Mouse (Mus musculus): ENCODE measurements around the gene Hoxb7. TPM values are rescaled to one million over a fixed set of nuclear protein-coding genes. Genes with fewer than 3 reads are reported as not detected.

The Hoxb7 gene
- polyA plus RNA-seq, 1 experiment from 2014 or later, result not detected

DNA sequence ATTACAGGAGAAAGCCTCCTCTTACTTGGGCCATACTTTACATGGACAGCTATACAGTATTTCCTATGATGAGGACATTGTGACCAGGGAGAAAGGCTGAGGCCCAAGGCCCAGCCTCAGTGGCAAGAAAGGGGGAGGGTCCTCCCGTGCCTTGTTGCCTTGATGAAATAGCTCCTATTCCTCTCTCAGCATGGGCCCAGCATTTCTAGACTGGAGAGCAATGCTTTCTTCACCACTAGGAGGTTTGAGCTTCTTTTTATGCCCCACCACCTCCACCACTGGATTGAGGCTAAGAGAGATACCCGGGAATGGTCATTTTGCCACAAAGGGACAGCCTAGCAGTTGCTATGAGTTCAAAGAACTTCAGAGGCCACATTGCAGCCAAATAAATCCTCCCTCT is 10.6 kb downstream of the Hoxb7 start:
- Histone ChIP-seq H3K27me3 (ENCODE audit: control insufficient read depth, insufficient read depth, low read length) (peaks cover 100% of the 10 kb centered on the region), H3K9ac (ENCODE audit: low read length) (no peak overlapping the region), H3K4me3 (ENCODE audit: control insufficient read depth in 1 of 2, insufficient read depth in 1 of 2, low read depth in 1 of 2, low read length in 2 of 2) (no peak overlapping the region), H3K36me3 (ENCODE audit: control insufficient read depth, insufficient read depth, low read length) (no peaks in the 10 kb centered on the region), H3K4me1 (ENCODE audit: control insufficient read depth in 2 of 2, insufficient read depth in 2 of 2, low read length in 2 of 2) (peaks cover 0 to 2% of the 10 kb centered on the region in 2 experiments; a peak in 1 of 4 replicates), H3K27ac (replicated peaks in 1 of 2; ENCODE audit: control insufficient read depth in 1 of 2, insufficient read depth in 1 of 2, low read depth in 2 of 2, low read length in 2 of 2) (no peak overlapping the region), H3K9me3 (ENCODE audit: control insufficient read depth, low read length) (no peaks in the 10 kb centered on the region), H3K4me2 (ENCODE audit: low read length) (no peak overlapping the region)
- ATAC-seq (ENCODE audit: insufficient number of reproducible peaks, insufficient read depth, low FRiP score, low read depth), result no peak
- 10% methylated on average over 2 of the region's 2 CpGs for WGBS

DNA sequence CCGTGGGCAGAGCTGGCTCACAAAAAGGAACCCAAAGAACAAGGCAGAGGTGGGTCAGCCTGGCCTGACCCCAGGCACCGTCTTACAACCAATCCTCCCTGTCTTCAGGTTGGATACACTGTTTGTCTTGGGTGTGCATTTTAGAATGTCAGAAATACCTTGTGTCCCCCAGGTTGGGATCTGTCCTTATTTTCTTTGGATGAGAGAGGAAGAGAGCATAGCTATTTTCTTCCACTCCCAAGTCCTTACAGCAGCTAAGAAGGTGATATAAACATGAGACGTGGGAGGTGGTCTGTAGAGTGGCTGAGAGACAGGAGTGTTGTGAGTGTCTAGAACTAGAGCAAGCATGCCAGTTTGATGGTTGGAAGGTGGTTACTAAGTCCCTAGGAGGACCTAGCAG is 11.0 kb downstream of the Hoxb7 start:
- Histone ChIP-seq H3K9ac (ENCODE audit: low read length) (no peak overlapping the region), H3K27me3 (ENCODE audit: control insufficient read depth, insufficient read depth, low read length) (peaks cover 100% of the 10 kb centered on the region), H3K4me2 (ENCODE audit: low read length) (no peak overlapping the region), H3K9me3 (ENCODE audit: control insufficient read depth, low read length) (no peaks in the 10 kb centered on the region), H3K27ac (replicated peaks in 1 of 2; ENCODE audit: control insufficient read depth in 1 of 2, insufficient read depth in 1 of 2, low read depth in 2 of 2, low read length in 2 of 2) (no peak overlapping the region), H3K4me1 (ENCODE audit: control insufficient read depth in 2 of 2, insufficient read depth in 2 of 2, low read length in 2 of 2) (peaks cover 0 to 2% of the 10 kb centered on the region in 2 experiments; a peak in 1 of 4 replicates), H3K4me3 (ENCODE audit: control insufficient read depth in 1 of 2, insufficient read depth in 1 of 2, low read depth in 1 of 2, low read length in 2 of 2) (no peak overlapping the region), H3K36me3 (ENCODE audit: control insufficient read depth, insufficient read depth, low read length) (no peaks in the 10 kb centered on the region)
- no peak for ATAC-seq (ENCODE audit: insufficient number of reproducible peaks, insufficient read depth, low FRiP score, low read depth)
- WGBS, result 7% methylated on average over 3 of the region's 3 CpGs

DNA sequence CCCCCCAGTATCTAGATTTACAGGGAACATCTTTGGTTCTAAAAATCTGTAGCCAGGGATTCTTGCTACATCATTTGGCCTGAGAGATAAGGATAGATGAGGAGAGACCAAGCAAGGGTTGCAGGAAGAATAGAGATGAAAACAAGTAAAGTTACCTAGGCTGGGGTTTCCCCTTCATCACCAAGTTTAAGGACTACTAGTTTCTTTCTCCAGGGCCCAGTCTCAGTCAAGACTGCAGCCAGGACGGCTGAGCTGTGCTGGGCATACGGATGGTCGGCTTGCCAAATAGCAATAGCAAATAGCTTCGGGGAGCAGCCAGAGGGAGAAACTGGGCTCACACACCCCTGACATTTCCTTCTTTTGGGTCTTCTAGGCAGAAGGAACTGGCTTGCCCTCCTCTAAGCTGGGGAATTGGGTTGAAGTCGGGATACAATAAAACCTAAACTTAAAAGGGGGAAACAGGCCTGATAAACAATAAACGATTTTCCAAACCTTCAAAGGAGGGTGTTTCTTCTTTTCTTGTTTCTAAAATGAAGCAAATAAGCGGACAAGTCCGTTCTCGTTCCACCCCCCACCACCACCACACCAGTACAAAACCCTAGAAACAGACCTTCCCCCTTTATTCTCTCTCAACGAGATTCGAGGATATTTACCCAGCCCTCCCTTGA is 11.7 kb downstream of the Hoxb7 start:
- Histone ChIP-seq H3K4me2 (ENCODE audit: low read length) (no peak overlapping the region), H3K9ac (ENCODE audit: low read length) (no peak overlapping the region), H3K9me3 (ENCODE audit: control insufficient read depth, low read length) (no peaks in the 10 kb centered on the region), H3K4me1 (ENCODE audit: control insufficient read depth in 2 of 2, insufficient read depth in 2 of 2, low read length in 2 of 2) (peaks cover 0 to 2% of the 10 kb centered on the region in 2 experiments; a peak in 1 of 4 replicates), H3K27me3 (ENCODE audit: control insufficient read depth, insufficient read depth, low read length) (peaks cover 100% of the 10 kb centered on the region), H3K36me3 (ENCODE audit: control insufficient read depth, insufficient read depth, low read length) (no peaks in the 10 kb centered on the region), H3K27ac (replicated peaks in 1 of 2; ENCODE audit: control insufficient read depth in 1 of 2, insufficient read depth in 1 of 2, low read depth in 2 of 2, low read length in 2 of 2) (no peak overlapping the region), H3K4me3 (ENCODE audit: control insufficient read depth in 1 of 2, insufficient read depth in 1 of 2, low read depth in 1 of 2, low read length in 2 of 2) (no peak overlapping the region)
- 4% methylated on average over 11 of the region's 11 CpGs for WGBS
- ATAC-seq (ENCODE audit: insufficient number of reproducible peaks, insufficient read depth, low FRiP score, low read depth), result no peak

DNA sequence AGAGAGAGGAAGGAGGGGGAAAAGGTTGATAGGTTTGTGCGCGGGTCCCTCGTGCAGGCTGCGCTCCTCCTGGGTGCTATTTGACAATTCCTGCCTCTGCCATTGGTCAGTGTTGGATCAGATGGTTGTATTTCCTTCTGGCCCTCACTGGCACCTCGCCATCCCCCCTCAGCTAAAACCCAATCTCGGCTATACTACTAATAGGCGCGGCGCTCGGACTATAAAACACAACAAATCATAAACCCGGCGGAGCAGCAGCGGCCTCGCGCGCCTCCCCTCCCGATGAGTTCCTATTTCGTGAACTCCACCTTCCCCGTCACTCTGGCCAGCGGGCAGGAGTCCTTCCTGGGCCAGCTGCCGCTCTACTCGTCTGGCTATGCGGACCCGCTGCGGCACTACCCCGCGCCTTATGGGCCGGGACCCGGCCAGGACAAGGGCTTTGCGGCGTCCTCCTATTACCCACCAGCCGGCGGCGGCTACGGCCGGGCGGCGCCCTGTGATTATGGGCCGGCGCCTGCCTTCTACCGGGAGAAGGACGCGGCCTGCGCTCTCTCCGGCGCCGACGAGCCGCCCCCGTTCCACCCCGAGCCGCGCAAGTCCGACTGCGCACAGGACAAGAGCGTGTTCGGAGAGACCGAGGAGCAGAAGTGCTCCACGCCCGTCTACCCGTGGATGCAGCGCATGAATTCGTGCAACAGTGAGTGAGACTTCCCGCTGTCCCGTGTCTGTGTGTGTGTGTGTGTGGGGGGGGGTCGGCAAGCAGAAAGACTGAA is 12.7 kb downstream of the Hoxb7 start:
- WGBS, result 1% methylated on average over 66 of the region's 66 CpGs
- no peak for ATAC-seq (ENCODE audit: insufficient number of reproducible peaks, insufficient read depth, low FRiP score, low read depth)
- Histone ChIP-seq H3K27me3 (ENCODE audit: control insufficient read depth, insufficient read depth, low read length) (peaks cover 100% of the 10 kb centered on the region), H3K36me3 (ENCODE audit: control insufficient read depth, insufficient read depth, low read length) (no peaks in the 10 kb centered on the region), H3K4me1 (ENCODE audit: control insufficient read depth in 2 of 2, insufficient read depth in 2 of 2, low read length in 2 of 2) (peaks cover 0 to 2% of the 10 kb centered on the region in 2 experiments; a peak in 1 of 4 replicates), H3K9me3 (ENCODE audit: control insufficient read depth, low read length) (no peaks in the 10 kb centered on the region), H3K9ac (ENCODE audit: low read length) (no peak overlapping the region), H3K4me2 (ENCODE audit: low read length) (peak overlapping the region; percentile 51), H3K27ac (replicated peaks in 1 of 2; ENCODE audit: control insufficient read depth in 1 of 2, insufficient read depth in 1 of 2, low read depth in 2 of 2, low read length in 2 of 2) (no peak overlapping the region), H3K4me3 (ENCODE audit: control insufficient read depth in 1 of 2, insufficient read depth in 1 of 2, low read depth in 1 of 2, low read length in 2 of 2) (peak overlapping the region in 1 of 2 experiments; percentile 31; a peak in 2 of 4 replicates)

DNA sequence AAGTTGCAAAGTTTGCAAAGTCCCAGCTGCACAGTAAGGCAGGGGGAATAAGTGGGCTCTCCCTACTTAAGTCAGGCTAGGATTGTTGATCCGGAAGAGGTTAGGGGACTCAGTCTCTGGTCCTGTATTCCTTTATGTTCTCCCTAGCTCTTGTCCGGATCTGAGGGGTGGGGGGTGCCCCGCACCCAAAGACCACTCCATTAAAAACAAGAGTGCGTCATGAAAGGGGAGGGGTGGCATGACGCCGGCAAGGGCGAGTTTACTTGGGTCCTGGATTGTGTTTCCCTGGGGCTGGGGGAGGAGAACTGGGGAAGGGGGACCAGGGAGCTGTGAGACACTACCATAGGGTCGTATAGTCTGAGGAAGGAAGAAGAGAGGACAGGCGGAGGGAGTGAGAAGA is 13.4 kb downstream of the Hoxb7 start:
- no peak overlapping the region for H3K27ac ChIP-seq (replicated peaks in 1 of 2; ENCODE audit: control insufficient read depth in 1 of 2, insufficient read depth in 1 of 2, low read depth in 2 of 2, low read length in 2 of 2)
- WGBS, result under 1% methylated on average over 9 of the region's 9 CpGs
- H3K4me3 ChIP-seq (ENCODE audit: control insufficient read depth in 1 of 2, insufficient read depth in 1 of 2, low read depth in 1 of 2, low read length in 2 of 2), result no peak overlapping the region; a peak in 1 of 4 replicates

DNA sequence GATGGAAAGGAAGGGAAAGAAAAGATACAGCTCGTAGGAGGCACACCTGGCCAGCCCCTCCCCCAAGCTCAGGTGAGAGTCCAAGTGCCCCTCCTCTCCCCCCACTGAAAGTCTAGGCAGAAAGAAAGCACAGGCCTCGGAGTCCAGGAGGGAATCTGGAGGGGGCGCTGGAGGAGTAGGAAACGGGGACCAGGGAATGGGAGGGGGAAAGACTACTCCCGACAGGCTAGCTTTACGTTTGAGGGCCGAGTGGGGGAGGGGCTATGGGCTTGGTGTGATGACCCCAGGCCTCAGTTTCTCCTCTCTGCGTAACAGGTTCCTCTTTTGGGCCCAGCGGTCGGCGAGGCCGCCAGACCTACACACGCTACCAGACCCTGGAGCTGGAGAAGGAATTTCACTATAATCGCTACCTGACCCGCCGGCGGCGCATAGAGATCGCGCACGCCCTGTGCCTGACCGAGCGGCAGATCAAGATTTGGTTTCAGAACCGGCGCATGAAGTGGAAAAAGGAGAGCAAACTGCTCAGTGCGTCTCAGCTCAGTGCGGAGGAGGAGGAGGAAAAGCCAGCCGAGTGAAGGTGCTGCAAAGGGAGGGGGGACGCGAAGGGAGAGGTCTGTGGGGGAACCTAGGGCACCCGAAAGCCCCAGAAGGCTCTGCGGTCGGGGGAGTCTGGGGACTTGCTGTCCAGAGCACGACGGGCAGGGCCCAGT is 14.1 kb downstream of the Hoxb7 start:
- Histone ChIP-seq H3K9ac (ENCODE audit: low read length) (no peak overlapping the region), H3K4me2 (ENCODE audit: low read length) (no peak overlapping the region), H3K4me3 (ENCODE audit: control insufficient read depth in 1 of 2, insufficient read depth in 1 of 2, low read depth in 1 of 2, low read length in 2 of 2) (0 out of 4 replicates have a peak overlapping the region, but pooled peaks of 1 of the 2 experiments have one; percentile 8), H3K27me3 (ENCODE audit: control insufficient read depth, insufficient read depth, low read length) (peaks cover 100% of the 10 kb centered on the region), H3K27ac (replicated peaks in 1 of 2; ENCODE audit: control insufficient read depth in 1 of 2, insufficient read depth in 1 of 2, low read depth in 2 of 2, low read length in 2 of 2) (no peak overlapping the region), H3K36me3 (ENCODE audit: control insufficient read depth, insufficient read depth, low read length) (no peaks in the 10 kb centered on the region), H3K9me3 (ENCODE audit: control insufficient read depth, low read length) (no peaks in the 10 kb centered on the region), H3K4me1 (ENCODE audit: control insufficient read depth in 2 of 2, insufficient read depth in 2 of 2, low read length in 2 of 2) (peaks cover 0 to 2% of the 10 kb centered on the region in 2 experiments; a peak in 1 of 4 replicates)
- no peak for ATAC-seq (ENCODE audit: insufficient number of reproducible peaks, insufficient read depth, low FRiP score, low read depth)
- 2% methylated on average over 35 of the region's 35 CpGs for WGBS

More for the DNA sequence above, 13.4 kb downstream of the Hoxb7 start:
- no peaks in the 10 kb centered on the region for H3K36me3 ChIP-seq (ENCODE audit: control insufficient read depth, insufficient read depth, low read length)
- H3K4me2 ChIP-seq (ENCODE audit: low read length), result no peak overlapping the region
- H3K27me3 ChIP-seq (ENCODE audit: control insufficient read depth, insufficient read depth, low read length), result peaks cover 100% of the 10 kb centered on the region
- H3K9ac ChIP-seq (ENCODE audit: low read length), result no peak overlapping the region
- H3K4me1 ChIP-seq (ENCODE audit: control insufficient read depth in 2 of 2, insufficient read depth in 2 of 2, low read length in 2 of 2), result peaks cover 0 to 2% of the 10 kb centered on the region in 2 experiments; a peak in 1 of 4 replicates
- no peak for ATAC-seq (ENCODE audit: insufficient number of reproducible peaks, insufficient read depth, low FRiP score, low read depth)
- no peaks in the 10 kb centered on the region for H3K9me3 ChIP-seq (ENCODE audit: control insufficient read depth, low read length)

DNA sequence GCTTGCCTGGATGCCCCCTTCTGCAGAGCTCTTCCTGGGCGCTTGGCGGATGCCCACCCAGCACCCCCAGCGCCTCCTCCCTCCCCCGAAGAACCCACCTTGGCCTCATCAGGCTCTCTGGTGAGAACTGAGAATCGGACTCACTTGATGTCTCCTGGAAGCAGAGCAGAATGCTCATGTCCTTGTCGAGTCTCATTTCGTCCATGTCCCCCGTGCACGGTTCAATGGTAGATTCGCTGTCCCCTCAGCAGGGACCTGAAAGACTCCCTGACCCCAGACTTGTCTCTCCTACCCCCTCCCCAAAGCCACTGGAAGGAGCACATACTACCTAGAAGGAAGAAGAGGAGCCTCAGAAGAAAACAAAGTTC is 14.6 kb downstream of the Hoxb7 start:
- 9% methylated on average over 10 of the region's 10 CpGs for WGBS
- Histone ChIP-seq H3K9me3 (ENCODE audit: control insufficient read depth, low read length) (no peaks in the 10 kb centered on the region), H3K9ac (ENCODE audit: low read length) (no peak overlapping the region), H3K27me3 (ENCODE audit: control insufficient read depth, insufficient read depth, low read length) (peaks cover 100% of the 10 kb centered on the region), H3K27ac (replicated peaks in 1 of 2; ENCODE audit: control insufficient read depth in 1 of 2, insufficient read depth in 1 of 2, low read depth in 2 of 2, low read length in 2 of 2) (no peak overlapping the region), H3K4me2 (ENCODE audit: low read length) (no peak overlapping the region), H3K4me1 (ENCODE audit: control insufficient read depth in 2 of 2, insufficient read depth in 2 of 2, low read length in 2 of 2) (peaks cover 0 to 2% of the 10 kb centered on the region in 2 experiments; a peak in 1 of 4 replicates), H3K4me3 (ENCODE audit: control insufficient read depth in 1 of 2, insufficient read depth in 1 of 2, low read depth in 1 of 2, low read length in 2 of 2) (0 out of 4 replicates have a peak overlapping the region, but pooled peaks of 1 of the 2 experiments have one; percentile 8), H3K36me3 (ENCODE audit: control insufficient read depth, insufficient read depth, low read length) (no peaks in the 10 kb centered on the region)
- no peak for ATAC-seq (ENCODE audit: insufficient number of reproducible peaks, insufficient read depth, low FRiP score, low read depth)

Measured in heart, embryonic 14.5 days (tissue).